31 mouse cellular contexts compared by ENCODE assay signal in the genomic region with DNA sequence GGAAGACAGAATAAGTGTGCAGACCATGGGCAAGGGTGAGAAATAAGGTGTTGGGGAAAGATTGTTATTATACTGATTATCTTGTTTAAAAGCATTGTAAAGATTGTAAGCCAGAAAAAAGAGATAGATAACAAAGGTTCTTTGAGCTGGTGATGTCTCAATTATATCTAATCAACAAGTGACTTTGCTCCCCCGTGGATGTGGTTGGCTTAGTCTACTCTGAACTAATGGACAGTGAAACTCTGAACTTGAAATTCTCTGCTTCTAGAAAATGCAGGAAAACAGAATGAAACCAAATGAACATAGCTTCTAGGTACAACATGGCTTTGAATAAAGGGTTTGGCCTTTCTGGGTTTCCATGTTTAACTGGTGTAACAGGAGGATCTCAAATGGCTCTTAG.
"Had no signal": no experiment of that assay in that cellular context is flagged by ENCODE, and none has a peak within 500 bp of the region (broad histone marks: within the 10 kb centered on the region; RNA-seq: fewer than 3 reads in every experiment).

No protein-coding gene starts in this region.

- H3K4me3 ChIP-seq: limb, embryonic 10.5 days; limb, embryonic 12.5 days; limb, embryonic 13.5 days; limb, embryonic 15.5 days; liver, embryonic 12.5 days; liver, embryonic 13.5 days; liver, embryonic 15.5 days; lung, embryonic 15.5 days; megakaryocyte, embryonic 14.5 days; midbrain, embryonic 10.5 days; midbrain, embryonic 12.5 days; midbrain, embryonic 13.5 days; midbrain, embryonic 15.5 days; myocyte had no signal

- H3K27ac ChIP-seq: limb, embryonic 10.5 days; limb, embryonic 12.5 days; limb, embryonic 13.5 days; limb, embryonic 15.5 days; liver, embryonic 12.5 days; liver, embryonic 13.5 days; liver, embryonic 14.5 days; liver, embryonic 15.5 days; lung, embryonic 15.5 days; macrophage; midbrain, embryonic 10.5 days; midbrain, embryonic 12.5 days; midbrain, embryonic 13.5 days; midbrain, embryonic 15.5 days had no signal

- H3K4me2 ChIP-seq: limb, embryonic 12.5 days; limb, embryonic 13.5 days; limb, embryonic 15.5 days; liver, embryonic 11.5 days; liver, embryonic 12.5 days; liver, embryonic 13.5 days; liver, embryonic 15.5 days; lung, embryonic 14.5 days; lung, embryonic 15.5 days; midbrain, embryonic 11.5 days; midbrain, embryonic 12.5 days; midbrain, embryonic 13.5 days; midbrain, embryonic 15.5 days had no signal

- H3K9ac ChIP-seq: limb, embryonic 12.5 days; limb, embryonic 13.5 days; limb, embryonic 15.5 days; liver, embryonic 12.5 days; liver, embryonic 13.5 days; liver, embryonic 14.5 days; liver, embryonic 15.5 days; liver, postnatal 0 days; lung, embryonic 14.5 days; lung, embryonic 15.5 days; midbrain, embryonic 12.5 days; midbrain, embryonic 13.5 days; midbrain, embryonic 15.5 days had no signal

- DNase-seq: left cerebral cortex, postnatal 4 days; liver; liver, embryonic 13.5 days; liver, postnatal 0 days; lung, adult 18-20 months; lung, adult 2 months; lung, embryonic 14.5 days; lung, postnatal 10 days; lung, postnatal 14 days; lung, postnatal 36 days; lung, postnatal 4 days; midbrain, embryonic 14.5 days had no signal

- H3K4me1 ChIP-seq: limb, embryonic 10.5 days; limb, embryonic 12.5 days; limb, embryonic 13.5 days; limb, embryonic 15.5 days; liver, embryonic 12.5 days; liver, embryonic 13.5 days; liver, embryonic 15.5 days; lung, embryonic 15.5 days; megakaryocyte, embryonic 14.5 days; midbrain, embryonic 10.5 days; midbrain, embryonic 12.5 days; midbrain, embryonic 13.5 days; midbrain, embryonic 15.5 days had no signal

- H3K27me3 ChIP-seq: limb, embryonic 12.5 days; limb, embryonic 13.5 days; limb, embryonic 15.5 days; liver, embryonic 12.5 days; liver, embryonic 13.5 days; liver, embryonic 15.5 days; lung, embryonic 15.5 days; megakaryocyte, embryonic 14.5 days; midbrain, embryonic 12.5 days; midbrain, embryonic 13.5 days; midbrain, embryonic 15.5 days had no signal

- ATAC-seq: liver, embryonic 12.5 days; liver, postnatal 0 days; lung, postnatal 0 days; midbrain, embryonic 13.5 days; midbrain, embryonic 15.5 days; midbrain, embryonic 16.5 days had no signal

- H3K36me3 ChIP-seq: limb, embryonic 10.5 days; limb, embryonic 12.5 days; limb, embryonic 13.5 days; limb, embryonic 15.5 days; liver, embryonic 12.5 days; liver, embryonic 13.5 days; liver, embryonic 15.5 days; lung, embryonic 15.5 days; midbrain, embryonic 10.5 days; midbrain, embryonic 12.5 days; midbrain, embryonic 13.5 days; midbrain, embryonic 15.5 days had no signal

- H3K9me3 ChIP-seq: limb, embryonic 10.5 days; limb, embryonic 12.5 days; limb, embryonic 13.5 days; limb, embryonic 15.5 days; liver, embryonic 12.5 days; liver, embryonic 13.5 days; liver, embryonic 15.5 days; lung, embryonic 15.5 days; megakaryocyte, embryonic 14.5 days; midbrain, embryonic 10.5 days; midbrain, embryonic 12.5 days; midbrain, embryonic 13.5 days; midbrain, embryonic 15.5 days had no signal
